Mouse (Mus musculus) lung, postnatal 4 days (tissue): Measurements from ENCODE around the gene Vmn1r19.
"Not testable (repeated sequence)": the region's sequence is repeated elsewhere in the genome, so short reads cannot be mapped to it uniquely, and the experiment has no call there.

Source experiments
- DNase-seq, 2 experiments: peaks; one replicate each; pipeline ENCODE4 v3.0.0; 2021

The Vmn1r19 gene

DNA sequence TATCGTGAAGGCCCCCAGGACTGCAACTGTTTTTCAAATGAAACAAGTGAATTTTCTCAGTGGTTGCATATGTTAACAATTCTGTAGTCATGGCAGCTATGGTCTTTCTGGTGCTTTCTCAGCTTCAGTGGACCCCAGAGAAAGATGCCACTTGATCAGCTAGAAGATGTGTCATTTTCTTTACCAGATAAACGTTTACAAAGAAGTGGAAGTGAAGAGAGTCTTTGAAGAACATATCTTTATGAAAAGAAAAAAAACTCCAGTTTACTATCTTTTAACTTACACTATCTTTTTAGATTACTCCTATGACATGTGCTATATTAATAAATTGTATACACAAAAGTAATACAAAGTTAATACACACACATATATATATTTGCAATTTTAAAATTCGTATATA, at the start of gene Vmn1r19:
Vmn1r19 (plus strand) TSS at position 301 of the 400 bp plus-strand sequence.
- not testable (repeated sequence) for DNase-seq

DNA sequence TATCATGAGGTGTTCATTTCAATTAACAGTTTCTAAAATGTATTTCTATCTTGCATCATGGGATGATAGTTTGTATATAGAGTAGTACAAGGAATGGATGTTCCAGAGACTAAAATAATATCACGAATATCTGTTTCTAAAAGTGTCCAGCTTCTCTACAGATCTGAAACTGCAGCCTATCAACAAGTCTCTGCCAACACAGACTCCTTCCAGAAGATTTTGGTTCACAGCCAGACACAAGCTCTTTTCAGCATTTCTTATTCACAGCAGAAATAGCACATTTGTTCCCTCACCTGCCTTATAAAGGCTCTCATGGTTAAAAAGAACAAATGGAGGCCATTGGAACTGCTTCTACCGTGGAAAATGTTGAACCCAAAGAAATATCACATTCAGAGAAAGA, 46.7 kb upstream of the Vmn1r19 start:
- no peak for DNase-seq

DNA sequence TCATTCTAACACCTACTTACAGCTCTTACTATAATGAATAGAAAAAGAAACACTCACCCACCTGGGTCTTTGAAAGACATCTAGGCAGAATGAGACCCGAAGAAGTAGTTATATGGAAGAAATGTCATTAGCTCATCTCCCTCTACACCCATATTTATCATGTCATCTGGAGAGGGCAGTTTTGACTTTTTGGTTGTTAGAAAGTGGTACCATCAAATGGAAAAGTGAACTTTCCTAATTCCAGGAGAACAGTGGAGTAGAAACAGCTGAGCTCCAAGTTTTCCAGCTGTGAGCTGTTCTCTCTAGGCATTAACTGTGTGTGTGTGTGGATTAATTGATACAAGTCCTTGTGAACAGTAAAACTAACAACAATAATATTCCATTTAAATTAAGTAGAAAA, 40.0 kb upstream of the Vmn1r19 start, which contains the start of gene Vmn1r17:
Vmn1r17 (minus strand) TSS at position 101 of the 400 bp plus-strand sequence.
- DNase-seq: no peak

DNA sequence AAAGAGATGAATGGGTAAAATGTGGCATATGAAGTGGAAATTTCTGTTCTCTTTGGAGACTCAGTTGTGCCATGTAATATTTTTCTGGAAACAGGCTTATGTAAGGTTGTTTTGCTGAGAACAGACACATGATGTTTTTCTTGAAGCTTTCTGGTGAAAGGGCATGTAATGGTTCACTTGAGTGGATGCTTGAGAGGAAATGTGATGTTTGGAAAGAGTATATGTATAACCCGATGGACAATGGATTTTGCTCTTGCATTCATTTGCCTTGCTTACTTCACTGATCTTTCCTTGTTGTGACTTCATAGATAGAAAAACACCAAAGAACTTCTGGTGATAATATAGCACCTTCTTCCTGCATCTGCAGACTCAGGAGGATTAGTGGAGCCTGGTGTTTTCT, 37.7 kb upstream of the Vmn1r19 start:
- not testable (repeated sequence) for DNase-seq

DNA sequence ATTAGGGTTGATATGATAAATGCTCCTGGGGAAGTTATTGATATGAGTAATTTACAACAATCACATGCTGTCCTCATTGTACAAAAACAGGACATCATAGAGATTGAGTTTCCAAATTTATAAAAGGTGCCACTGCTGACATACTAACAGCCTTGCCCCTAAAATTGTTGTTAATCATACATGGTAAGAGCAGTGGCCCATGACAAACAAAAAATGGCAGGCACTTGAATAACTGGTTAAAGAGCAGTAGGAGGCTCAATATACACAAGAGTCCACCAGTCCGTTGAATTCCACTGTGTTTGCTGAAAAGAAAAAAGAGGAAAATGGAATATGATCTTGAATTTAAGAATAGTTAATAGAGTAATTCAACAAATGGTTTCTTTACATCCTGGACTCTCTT, 36.1 kb upstream of the Vmn1r19 start:
- no peak for DNase-seq

DNA sequence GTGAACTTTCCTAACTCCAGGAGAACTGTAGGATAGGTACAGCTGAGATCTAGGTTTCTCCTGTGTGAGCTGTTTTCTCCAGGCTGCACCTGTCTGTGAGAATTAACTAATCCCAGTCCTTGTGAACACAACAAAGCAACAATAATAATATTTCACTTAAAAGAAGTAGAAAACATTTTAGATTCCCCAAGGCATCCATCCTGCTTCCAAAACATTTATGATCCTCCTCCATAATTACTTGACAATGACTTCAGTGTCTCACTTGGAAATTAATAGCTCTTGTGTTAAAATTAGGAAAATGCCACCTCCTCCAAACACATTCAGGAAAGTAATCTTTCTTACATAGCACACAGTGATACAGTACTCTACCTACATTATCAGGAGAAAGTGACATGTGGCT, 7.9 kb upstream of the Vmn1r19 start, which contains the start of gene Vmn1r18:
Vmn1r18 (minus strand) TSS at position 101 of the 400 bp plus-strand sequence.
- DNase-seq: no peak

DNA sequence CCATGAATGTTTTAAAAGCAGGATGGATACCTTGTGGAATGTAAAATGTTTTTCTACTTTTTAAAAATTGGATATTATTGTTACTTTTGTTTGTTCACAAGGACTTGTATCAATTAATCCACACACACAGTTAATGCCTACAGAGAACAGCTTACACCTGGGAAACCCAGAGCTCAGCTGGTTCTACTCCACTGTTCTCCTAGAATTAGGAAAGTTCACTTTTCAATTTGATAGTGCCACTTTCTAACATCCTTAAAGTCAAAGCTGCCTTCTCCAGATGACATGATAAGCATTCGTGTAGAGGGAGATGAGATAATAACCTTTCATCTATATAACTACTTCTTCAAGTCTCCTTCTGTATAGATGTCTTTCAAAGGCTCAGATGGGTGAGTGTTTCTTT, 25.1 kb downstream of the Vmn1r19 start, which contains the start of gene Vmn1r20:
Vmn1r20 (plus strand) TSS at position 301 of the 400 bp plus-strand sequence.
- DNase-seq: no peak

DNA sequence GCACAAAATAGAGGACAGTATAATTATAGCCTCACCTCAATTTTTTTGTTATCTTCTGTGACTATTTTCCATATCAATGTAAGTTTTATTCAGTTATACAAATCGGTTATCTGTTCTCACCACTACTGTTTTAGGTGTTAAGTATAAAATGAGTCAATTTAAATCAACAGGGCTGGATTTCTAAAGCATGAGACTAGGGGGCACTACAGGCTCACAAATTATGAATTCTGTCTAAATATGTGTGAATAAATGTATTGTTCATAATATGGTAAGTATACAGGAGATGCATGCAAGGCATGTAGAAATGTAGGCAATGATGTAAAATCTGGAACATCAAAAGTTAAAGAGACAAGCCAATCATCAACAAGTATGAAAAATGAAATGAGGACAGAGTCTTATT, 27.6 kb downstream of the Vmn1r19 start:
- DNase-seq: no peak
